Mouse (Mus musculus) gastrocnemius, postnatal 14 days (tissue): ENCODE data around the gene Phf19. TPM values are rescaled to one million over a fixed set of nuclear protein-coding genes. Genes with fewer than 3 reads are reported as not detected.

Experiments
- DNase-seq: peaks from one replicate; pipeline ENCODE4 v3.0.0; 2021; ENCODE audit warnings: mixed read lengths
- intact Hi-C: fragments of 180-260 bp; cut with DNase I; formaldehyde crosslinking; loops from one replicate; pipeline ENCODE4 v1.15.1; 2025; ENCODE audit warnings: low total_unique reads
- long read RNA-seq, 2 experiments: library from polyadenylated mRNA; stranded (forward); transcript quantifications; one replicate each; pipeline ENCODE4 v2.0.0; 2021
- total RNA-seq, 2 experiments: library from RNA; stranded (reverse); gene quantifications; 2 replicates each; pipeline ENCODE4 v1.2.3; 2021

The Phf19 gene
- 1 to 10 TPM; 1.7 to 2.1 TPM for total RNA-seq
- long read RNA-seq, experiment 1, partial matches to known transcripts, result 1 of 2 reads
- long read RNA-seq, experiment 1, other reads (novel, unspliced or antisense), result 1 of 2 reads
- long read RNA-seq, experiment 2, partial matches to known transcripts, result 2 of 2 reads
- long read RNA-seq, experiment 2, other reads (novel, unspliced or antisense), result 0 of 2 reads

- intact Hi-C loops, result no loop called here
- peak; percentile 51 for DNase-seq
Observed at GRCm38 (mm10) chr2:34913218-34914068, at the start of gene Phf19. Gene Phf19, minus strand, starts transcription at chr2:34914026.

- no peak for DNase-seq
- intact Hi-C loops, result no loop called here
Observed at GRCm38 (mm10) chr2:34963371-34963956, 49.6 kb upstream of the Phf19 start.

GRCm38 (mm10) chr2:34962893-34963292 lies 49.1 kb upstream of the Phf19 start:
- no peak for DNase-seq
- intact Hi-C loops, result no loop called here

GRCm38 (mm10) chr2:34962211-34962610 lies 48.4 kb upstream of the Phf19 start:
- DNase-seq, result no peak
- intact Hi-C loops, result no loop called here

GRCm38 (mm10) chr2:34961481-34962036 lies 47.7 kb upstream of the Phf19 start, which contains the start of gene Traf1:
Gene Traf1, minus strand, starts transcription at chr2:34961772.
- intact Hi-C loops, result no loop called here
- DNase-seq, result peak; percentile 59

GRCm38 (mm10) chr2:34960966-34961365 lies 47.1 kb upstream of the Phf19 start:
- DNase-seq, result no peak
- intact Hi-C loops, result no loop called here

- DNase-seq, result no peak
- intact Hi-C loops, result no loop called here
Observed at GRCm38 (mm10) chr2:34960466-34960865, 46.6 kb upstream of the Phf19 start.

- intact Hi-C loops, result no loop called here
Observed at GRCm38 (mm10) chr2:34958582-34958981, 44.8 kb upstream of the Phf19 start.

GRCm38 (mm10) chr2:34958036-34958435 lies 44.2 kb upstream of the Phf19 start:
- intact Hi-C loops, result no loop called here
- DNase-seq, result no peak

More at GRCm38 (mm10) chr2:34958582-34958981, 44.8 kb upstream of the Phf19 start:
- no peak for DNase-seq

GRCm38 (mm10) chr2:34957405-34957804 lies 43.6 kb upstream of the Phf19 start:
- no peak for DNase-seq
- intact Hi-C loops, result no loop called here

- no peak for DNase-seq
- intact Hi-C loops, result no loop called here
Observed at GRCm38 (mm10) chr2:34956941-34957340, 43.1 kb upstream of the Phf19 start.

GRCm38 (mm10) chr2:34954344-34954743 lies 40.5 kb upstream of the Phf19 start:
- intact Hi-C loops, result no loop called here
- no peak for DNase-seq

- intact Hi-C loops, result no loop called here
- no peak for DNase-seq
Observed at GRCm38 (mm10) chr2:34953547-34954116, 39.8 kb upstream of the Phf19 start.

- intact Hi-C loops, result no loop called here
- DNase-seq, result no peak
Observed at GRCm38 (mm10) chr2:34953018-34953417, 39.2 kb upstream of the Phf19 start.

- intact Hi-C loops, result no loop called here
- DNase-seq, result no peak
Observed at GRCm38 (mm10) chr2:34951469-34951868, 37.6 kb upstream of the Phf19 start.

GRCm38 (mm10) chr2:34948622-34949021 lies 34.8 kb upstream of the Phf19 start:
- intact Hi-C loops, result no loop called here
- DNase-seq, result no peak

- intact Hi-C loops, result no loop called here
Observed at GRCm38 (mm10) chr2:34946046-34946445, 32.2 kb upstream of the Phf19 start.

GRCm38 (mm10) chr2:34945580-34945979 lies 31.8 kb upstream of the Phf19 start:
- intact Hi-C loops, result no loop called here
- DNase-seq, result no peak

More at GRCm38 (mm10) chr2:34946046-34946445, 32.2 kb upstream of the Phf19 start:
- no peak for DNase-seq

- peak; percentile 58 for DNase-seq
- intact Hi-C loops, result no loop called here
Observed at GRCm38 (mm10) chr2:34944761-34945160, 30.9 kb upstream of the Phf19 start.

GRCm38 (mm10) chr2:34943556-34944120 lies 29.8 kb upstream of the Phf19 start:
- DNase-seq, result no peak
- intact Hi-C loops, result no loop called here
